Mouse (Mus musculus): ENCODE measurements around the gene Actr5.

- no peak for TF ChIP-seq POLR2A (IDR thresholded peaks at IDR 0.05; ENCODE audit: low read depth, low read length)
- TF ChIP-seq CTCF (IDR thresholded peaks at IDR 0.05; ENCODE audit: extremely low read depth, insufficient read depth, insufficient read length, insufficient replicate concordance), result no peak
Observed at GRCm38 (mm10) chr2:158612671-158613250, 11.9 kb upstream of the Actr5 start.

Measured in spleen, adult 2 months (tissue).